Mouse (Mus musculus) hindbrain, embryonic 11.5 days (tissue): Measurements from ENCODE around the gene Gpr132. TPM values are rescaled to one million over a fixed set of nuclear protein-coding genes. Genes with fewer than 3 reads are reported as not detected.

Experiments used
- ATAC-seq: fragments of 200-750 bp; cut with Nextera tagmentation; 2 replicates; pipeline ENCODE4 v1.8.0; 2017; ENCODE audit warnings: mild to moderate bottlenecking, moderate TSS enrichment, moderate library complexity; ENCODE audit not compliant: low FRiP score
- DNase-seq: peaks from one replicate; pipeline ENCODE4 v3.0.0-alpha.2; 2015; ENCODE audit warnings: low spot score
- H3K27ac ChIP-seq: fragments of 300-500 bp; sonication (generic); 2 replicates; pipeline ENCODE4 v1.5.1; 2014; ENCODE audit warnings: mild to moderate bottlenecking, low read depth, low read length
- H3K27me3 ChIP-seq: fragments of 300-500 bp; sonication (generic); 2 replicates; pipeline ENCODE4 v1.6.1; 2014; ENCODE audit warnings: mild to moderate bottlenecking, low read length, moderate library complexity, mixed read lengths; ENCODE audit not compliant: control insufficient read depth, insufficient read depth
- H3K36me3 ChIP-seq: fragments of 300-500 bp; sonication (generic); 2 replicates; pipeline ENCODE4 v1.6.1; 2014; ENCODE audit warnings: mild to moderate bottlenecking, low read length, moderate library complexity, mixed read lengths; ENCODE audit not compliant: control insufficient read depth, insufficient read depth
- H3K4me1 ChIP-seq: fragments of 300-500 bp; sonication (generic); replicated peaks from 2 replicates; pipeline ENCODE4 v1.6.1; 2014; ENCODE audit warnings: low read length, mixed read lengths; ENCODE audit not compliant: control insufficient read depth, insufficient read depth
- H3K4me2 ChIP-seq: fragments of 300-500 bp; sonication (generic); replicated peaks from 2 replicates; pipeline ENCODE4 v1.6.1; 2014; ENCODE audit warnings: mild to moderate bottlenecking, low read depth, low read length
- H3K4me3 ChIP-seq: fragments of 300-500 bp; sonication (generic); 2 replicates; pipeline ENCODE4 v1.5.1; 2014; ENCODE audit warnings: low read depth, low read length
- H3K9ac ChIP-seq: fragments of 300-500 bp; sonication (generic); 2 replicates; pipeline ENCODE4 v1.6.1; 2014; ENCODE audit warnings: low read depth, low read length
- H3K9me3 ChIP-seq: fragments of 300-500 bp; sonication (generic); 2 replicates; pipeline ENCODE4 v1.6.1; 2016; ENCODE audit warnings: low read length; ENCODE audit not compliant: control insufficient read depth
- WGBS: fragments of 180-500 bp; shearing (Covaris S2); extraction: QIAGEN DNeasy Blood & Tissue Kit; methylation state at CpG from one replicate; pipeline ENCODE4 v1.1.7; 2014; 5-methylcytosine and 5-hydroxymethylcytosine counted together
- polyA plus RNA-seq: library from polyadenylated mRNA; unstranded; fragments of >200 nt; fragmentation: Nextera tagmentation; extraction: Ambion mirVana; gene quantifications from 2 replicates; pipeline ENCODE4 v1.2.1, GENCODE M21; 2014

The Gpr132 gene
- polyA plus RNA-seq, 1 experiment from 2014 or later = not detected

GRCm38 (mm10) chr12:112814682-112815470 is 53.2 kb downstream of the Gpr132 start:
- H3K4me3 ChIP-seq = no peak overlapping the region
- no peaks in the 10 kb centered on the region for H3K4me1 ChIP-seq
- no peak overlapping the region for H3K27ac ChIP-seq
- 84% methylated on average over 14 of the region's 14 CpGs for WGBS
- H3K4me2 ChIP-seq = no peak overlapping the region
- H3K36me3 ChIP-seq = peaks cover 8% of the 10 kb centered on the region
- H3K9ac ChIP-seq = no peak overlapping the region
- no peaks in the 10 kb centered on the region for H3K9me3 ChIP-seq
- H3K27me3 ChIP-seq = no peaks in the 10 kb centered on the region
- no peak for DNase-seq
- no peak for ATAC-seq

- no peaks in the 10 kb centered on the region for H3K9me3 ChIP-seq
These were observed 54.7 kb downstream of the Gpr132 start for GRCm38 (mm10) chr12:112813370-112813769.

GRCm38 (mm10) chr12:112810092-112810885 is 57.7 kb downstream of the Gpr132 start:
- H3K36me3 ChIP-seq = no peaks in the 10 kb centered on the region
- H3K27ac ChIP-seq = no peak overlapping the region
- H3K4me1 ChIP-seq = peaks cover 5% of the 10 kb centered on the region
- DNase-seq (no peak), ATAC-seq (no peak)
- no peaks in the 10 kb centered on the region for H3K27me3 ChIP-seq
- H3K4me3 ChIP-seq = no peak overlapping the region
- H3K9me3 ChIP-seq = no peaks in the 10 kb centered on the region
- no peak overlapping the region; the same call in 1 of the 2 replicates for H3K4me2 ChIP-seq
- peak overlapping the region; percentile 65; the same call in 1 of the 2 replicates for H3K9ac ChIP-seq
- WGBS = 64% methylated on average over 19 of the region's 19 CpGs

More at GRCm38 (mm10) chr12:112813370-112813769, 54.7 kb downstream of the Gpr132 start:
- DNase-seq (no peak), ATAC-seq (no peak)
- Histone ChIP-seq H3K27me3 (no peaks in the 10 kb centered on the region), H3K4me2 (no peak overlapping the region), H3K9ac (no peak overlapping the region), H3K27ac (no peak overlapping the region), H3K36me3 (0 out of 2 replicates have a peak, but pooled peaks cover 2% of the 10 kb centered on the region), H3K4me1 (peaks cover 5% of the 10 kb centered on the region), H3K4me3 (no peak overlapping the region)
- WGBS = 94% methylated on average over 7 of the region's 7 CpGs

- H3K4me1 ChIP-seq = peaks cover 5% of the 10 kb centered on the region
- H3K27me3 ChIP-seq = no peaks in the 10 kb centered on the region
- H3K4me2 ChIP-seq = peak overlapping the region; percentile 93
- H3K4me3 ChIP-seq = peak overlapping the region; percentile 66
- DNase-seq (no peak), ATAC-seq (no peak)
- H3K9ac ChIP-seq = peak overlapping the region; percentile 65
- H3K27ac ChIP-seq = no peak overlapping the region
- H3K36me3 ChIP-seq = no peaks in the 10 kb centered on the region
- 29% methylated on average over 8 of the region's 8 CpGs for WGBS
- no peaks in the 10 kb centered on the region for H3K9me3 ChIP-seq
These were observed 58.4 kb downstream of the Gpr132 start for GRCm38 (mm10) chr12:112809641-112810040.

GRCm38 (mm10) chr12:112808587-112809364 is 59.3 kb downstream of the Gpr132 start, which contains the start of gene Clba1:
TSS of gene Clba1 (plus strand) at chr12:112808937.
- WGBS = under 1% methylated on average over 64 of the region's 64 CpGs
- H3K27ac ChIP-seq = peak within 1 kb of the TSS; percentile 27; the same call in 1 of the 2 replicates
- peak; percentile 94 for ATAC-seq
- peak within 1 kb of the TSS; percentile 93 for H3K4me2 ChIP-seq
- no peaks in the 10 kb centered on the region for H3K36me3 ChIP-seq
- H3K4me3 ChIP-seq = peak within 1 kb of the TSS; percentile 66
- no peaks in the 10 kb centered on the region for H3K9me3 ChIP-seq
- H3K27me3 ChIP-seq = no peaks in the 10 kb centered on the region
- DNase-seq = peak; percentile 96
- peak within 1 kb of the TSS; percentile 65 for H3K9ac ChIP-seq
- H3K4me1 ChIP-seq = peaks cover 5% of the 10 kb centered on the region

GRCm38 (mm10) chr12:112808212-112808586 is 59.8 kb downstream of the Gpr132 start:
- no peaks in the 10 kb centered on the region for H3K27me3 ChIP-seq
- no peaks in the 10 kb centered on the region for H3K9me3 ChIP-seq
- no peaks in the 10 kb centered on the region for H3K36me3 ChIP-seq
- H3K9ac ChIP-seq = peak overlapping the region; percentile 65
- H3K4me2 ChIP-seq = peak overlapping the region; percentile 93
- peaks cover 5% of the 10 kb centered on the region for H3K4me1 ChIP-seq
- DNase-seq (no peak), ATAC-seq (peak; percentile 61)
- H3K4me3 ChIP-seq = peak overlapping the region; percentile 66
- WGBS = 70% methylated on average over 5 of the region's 5 CpGs
- peak overlapping the region; percentile 27; the same call in 1 of the 2 replicates for H3K27ac ChIP-seq

- DNase-seq (no peak), ATAC-seq (no peak)
- H3K9me3 ChIP-seq = no peaks in the 10 kb centered on the region
- H3K4me2 ChIP-seq = no peak overlapping the region; the same call in 1 of the 2 replicates
- peaks cover 5% of the 10 kb centered on the region for H3K4me1 ChIP-seq
- WGBS = 84% methylated on average over 4 of the region's 4 CpGs
- no peak overlapping the region for H3K27ac ChIP-seq
- no peaks in the 10 kb centered on the region for H3K36me3 ChIP-seq
- H3K9ac ChIP-seq = no peak overlapping the region
- no peak overlapping the region for H3K4me3 ChIP-seq
- H3K27me3 ChIP-seq = no peaks in the 10 kb centered on the region
These were observed 60.2 kb downstream of the Gpr132 start for GRCm38 (mm10) chr12:112807796-112808195.

GRCm38 (mm10) chr12:112806044-112806443 is 62.0 kb downstream of the Gpr132 start:
- Histone ChIP-seq H3K27ac (no peak overlapping the region), H3K9me3 (no peaks in the 10 kb centered on the region), H3K27me3 (peaks cover 12% of the 10 kb centered on the region), H3K4me3 (no peak overlapping the region), H3K4me2 (no peak overlapping the region), H3K4me1 (peaks cover 9% of the 10 kb centered on the region), H3K9ac (no peak overlapping the region), H3K36me3 (no peaks in the 10 kb centered on the region)
- 80% methylated on average over 6 of the region's 6 CpGs for WGBS
- ATAC-seq (no peak), DNase-seq (no peak)
